Mouse (Mus musculus): ENCODE data around the gene Sergef. TPM values are rescaled to one million over a fixed set of nuclear protein-coding genes. Genes with fewer than 3 reads are reported as not detected.
A peak's percentile ranks its signal among the peaks of the same experiment; 100 is the strongest.

Sergef gene
- polyA plus RNA-seq, 1 experiment from 2014 or later = 15.5 TPM

DNA sequence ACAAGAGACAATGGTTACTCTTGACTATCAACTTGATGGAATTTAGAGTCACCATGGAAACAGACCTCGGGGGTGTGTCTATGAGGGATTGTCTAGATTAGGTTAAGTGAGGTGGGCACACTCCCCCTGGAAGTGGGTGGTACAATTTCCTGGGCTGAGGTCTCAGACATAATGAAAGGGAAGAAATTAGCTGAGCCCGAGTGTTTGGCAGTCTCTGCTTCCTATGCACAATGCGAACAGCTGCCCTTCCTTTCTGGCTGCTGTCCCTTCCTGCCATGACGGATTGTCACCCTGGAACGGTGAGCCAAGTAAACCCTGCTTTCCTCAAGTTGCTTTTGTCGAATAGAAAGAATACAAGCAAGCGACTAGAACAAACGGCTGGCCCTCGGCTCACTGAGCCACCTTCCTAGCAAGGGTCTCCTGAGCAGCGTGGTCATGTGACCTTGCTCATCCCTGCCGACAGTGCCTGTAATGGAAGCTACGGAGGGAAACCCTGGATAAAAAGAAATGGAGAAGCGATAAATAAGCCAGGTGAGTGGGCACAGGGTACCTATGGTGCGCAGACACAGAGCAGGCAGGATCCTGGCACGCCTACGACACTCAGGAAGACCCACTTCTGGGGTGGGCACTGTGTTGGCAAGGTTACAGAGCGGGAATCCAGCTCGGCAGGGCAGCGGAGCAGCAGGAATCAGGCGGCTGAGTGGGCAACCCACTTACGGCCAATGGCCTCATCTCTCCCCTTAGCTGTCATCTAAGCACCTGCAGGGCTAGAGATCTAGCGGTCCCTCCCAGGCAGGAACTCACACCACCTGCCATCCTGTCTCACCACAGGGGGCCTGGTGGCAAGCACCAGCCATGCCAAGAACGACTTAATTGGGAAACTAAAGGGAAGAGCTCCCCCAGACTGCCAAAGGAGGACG lies 130.0 kb downstream of the Sergef start:
- TF ChIP-seq CTCF (IDR thresholded peaks at IDR 0.05; ENCODE audit: low read depth) = no peak
- 53% methylated on average over 24 of the region's 24 CpGs for WGBS
- ATAC-seq (replicated peaks; ENCODE audit: low FRiP score, low read depth) = no peak
- Histone ChIP-seq H3K4me2 (ENCODE audit: low read length) (no peak overlapping the region), H3K4me3 (replicated peaks; ENCODE audit: low read depth, low read length) (no peak overlapping the region), H3K27ac (no peak overlapping the region), H3K9ac (ENCODE audit: low read depth, low read length) (no peak overlapping the region), H3K36me3 (ENCODE audit: insufficient read depth, low read length) (no peaks in the 10 kb centered on the region), H3K4me1 (replicated peaks; ENCODE audit: insufficient read depth, low read length) (no peaks in the 10 kb centered on the region), H3K27me3 (ENCODE audit: insufficient read depth, low read length) (no peaks in the 10 kb centered on the region), H3K9me3 (replicated peaks; ENCODE audit: low read length) (no peaks in the 10 kb centered on the region)
- DNase-seq (ENCODE audit: low spot score) = no peak

GRCm38 (mm10) chr7:46508590-46509318 lies 130.9 kb downstream of the Sergef start:
- no peaks in the 10 kb centered on the region for H3K9me3 ChIP-seq (replicated peaks; ENCODE audit: low read length)
- WGBS = 47% methylated on average over 12 of the region's 12 CpGs

GRCm38 (mm10) chr7:46504157-46504556 lies 135.4 kb downstream of the Sergef start:
- WGBS = 51% methylated on average over 4 of the region's 4 CpGs
- H3K4me2 ChIP-seq (ENCODE audit: low read length) = no peak overlapping the region
- H3K27me3 ChIP-seq (ENCODE audit: insufficient read depth, low read length) = no peaks in the 10 kb centered on the region
- no peak for TF ChIP-seq CTCF (IDR thresholded peaks at IDR 0.05; ENCODE audit: low read depth)
- no peaks in the 10 kb centered on the region for H3K4me1 ChIP-seq (replicated peaks; ENCODE audit: insufficient read depth, low read length)
- ATAC-seq (replicated peaks; ENCODE audit: low FRiP score, low read depth) (no peak), DNase-seq (ENCODE audit: low spot score) (no peak)
- no peak overlapping the region for H3K4me3 ChIP-seq (replicated peaks; ENCODE audit: low read depth, low read length)
- H3K9me3 ChIP-seq (replicated peaks; ENCODE audit: low read length) = no peaks in the 10 kb centered on the region
- no peak overlapping the region for H3K27ac ChIP-seq
- no peak overlapping the region for H3K9ac ChIP-seq (ENCODE audit: low read depth, low read length)
- no peaks in the 10 kb centered on the region for H3K36me3 ChIP-seq (ENCODE audit: insufficient read depth, low read length)

More at GRCm38 (mm10) chr7:46508590-46509318, 130.9 kb downstream of the Sergef start:
- no peaks in the 10 kb centered on the region for H3K4me1 ChIP-seq (replicated peaks; ENCODE audit: insufficient read depth, low read length)
- no peak overlapping the region for H3K4me3 ChIP-seq (replicated peaks; ENCODE audit: low read depth, low read length)
- ATAC-seq (replicated peaks; ENCODE audit: low FRiP score, low read depth) = no peak
- peak; percentile 28 for DNase-seq (ENCODE audit: low spot score)
- no peaks in the 10 kb centered on the region for H3K36me3 ChIP-seq (ENCODE audit: insufficient read depth, low read length)
- H3K27ac ChIP-seq = no peak overlapping the region
- no peak overlapping the region for H3K4me2 ChIP-seq (ENCODE audit: low read length)
- H3K27me3 ChIP-seq (ENCODE audit: insufficient read depth, low read length) = no peaks in the 10 kb centered on the region
- no peak for TF ChIP-seq CTCF (IDR thresholded peaks at IDR 0.05; ENCODE audit: low read depth)
- no peak overlapping the region for H3K9ac ChIP-seq (ENCODE audit: low read depth, low read length)

DNA sequence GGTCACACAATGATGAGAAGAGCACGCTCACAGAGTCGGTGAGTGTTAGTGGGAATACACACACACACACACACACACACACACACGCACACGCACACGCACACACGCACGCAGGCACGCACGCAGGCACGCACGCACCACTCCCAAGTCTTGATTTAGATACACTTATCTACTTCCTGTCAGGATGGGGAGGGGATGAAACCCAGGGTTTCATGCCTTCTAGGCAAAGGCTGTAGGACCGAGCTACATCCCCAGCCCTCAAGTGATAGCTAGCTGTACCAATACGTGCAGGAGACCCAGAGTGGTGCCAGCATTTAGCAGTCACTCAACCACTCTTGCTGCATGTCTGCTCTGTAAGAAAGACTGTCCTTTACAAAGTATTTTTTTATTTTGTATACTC lies 137.0 kb downstream of the Sergef start:
- H3K27me3 ChIP-seq (ENCODE audit: insufficient read depth, low read length) = no peaks in the 10 kb centered on the region
- 88% methylated on average over 13 of the region's 13 CpGs for WGBS
- no peak overlapping the region for H3K9ac ChIP-seq (ENCODE audit: low read depth, low read length)
- H3K4me1 ChIP-seq (replicated peaks; ENCODE audit: insufficient read depth, low read length) = no peaks in the 10 kb centered on the region
- DNase-seq (ENCODE audit: low spot score) (no peak), ATAC-seq (replicated peaks; ENCODE audit: low FRiP score, low read depth) (no peak)
- no peak overlapping the region for H3K27ac ChIP-seq
- no peak overlapping the region for H3K4me2 ChIP-seq (ENCODE audit: low read length)
- no peaks in the 10 kb centered on the region for H3K36me3 ChIP-seq (ENCODE audit: insufficient read depth, low read length)
- no peak for TF ChIP-seq CTCF (IDR thresholded peaks at IDR 0.05; ENCODE audit: low read depth)
- H3K4me3 ChIP-seq (replicated peaks; ENCODE audit: low read depth, low read length) = no peak overlapping the region
- no peaks in the 10 kb centered on the region for H3K9me3 ChIP-seq (replicated peaks; ENCODE audit: low read length)

DNA sequence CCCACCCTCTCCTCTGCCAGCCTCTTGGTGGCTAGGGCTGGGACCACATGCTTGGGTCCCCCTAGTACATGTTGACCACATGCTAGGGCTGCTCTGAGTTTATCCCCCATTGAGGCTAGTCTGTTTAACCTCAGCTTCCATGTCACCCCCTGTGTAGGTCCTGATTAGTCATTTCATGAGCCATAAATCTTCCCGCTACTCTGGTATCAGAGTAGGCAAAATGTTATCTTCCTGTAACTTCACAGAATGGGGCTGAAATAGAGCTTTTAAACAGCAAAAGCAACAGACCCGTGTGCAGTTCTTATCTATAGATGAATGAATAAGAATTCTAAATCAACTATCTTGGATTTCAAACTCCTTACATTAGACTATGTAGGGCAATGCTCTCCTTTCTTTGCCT lies 138.1 kb downstream of the Sergef start:
- no peaks in the 10 kb centered on the region for H3K36me3 ChIP-seq (ENCODE audit: insufficient read depth, low read length)
- TF ChIP-seq CTCF (IDR thresholded peaks at IDR 0.05; ENCODE audit: low read depth) = no peak
- no peaks in the 10 kb centered on the region for H3K9me3 ChIP-seq (replicated peaks; ENCODE audit: low read length)
- WGBS = 65% methylated on average over 2 of the region's 2 CpGs
- DNase-seq (ENCODE audit: low spot score) (no peak), ATAC-seq (replicated peaks; ENCODE audit: low FRiP score, low read depth) (no peak)
- no peaks in the 10 kb centered on the region for H3K27me3 ChIP-seq (ENCODE audit: insufficient read depth, low read length)
- no peak overlapping the region for H3K4me2 ChIP-seq (ENCODE audit: low read length)
- H3K9ac ChIP-seq (ENCODE audit: low read depth, low read length) = no peak overlapping the region
- no peak overlapping the region for H3K27ac ChIP-seq
- no peaks in the 10 kb centered on the region for H3K4me1 ChIP-seq (replicated peaks; ENCODE audit: insufficient read depth, low read length)
- no peak overlapping the region for H3K4me3 ChIP-seq (replicated peaks; ENCODE audit: low read depth, low read length)

GRCm38 (mm10) chr7:46499561-46499960 lies 140.0 kb downstream of the Sergef start:
- WGBS = 93% methylated on average over 4 of the region's 4 CpGs

More at GRCm38 (mm10) chr7:46499561-46499960, 140.0 kb downstream of the Sergef start:
- H3K4me1 ChIP-seq (replicated peaks; ENCODE audit: insufficient read depth, low read length) = no peaks in the 10 kb centered on the region
- no peak overlapping the region for H3K4me3 ChIP-seq (replicated peaks; ENCODE audit: low read depth, low read length)
- DNase-seq (ENCODE audit: low spot score) (no peak), ATAC-seq (replicated peaks; ENCODE audit: low FRiP score, low read depth) (no peak)
- H3K27me3 ChIP-seq (ENCODE audit: insufficient read depth, low read length) = no peaks in the 10 kb centered on the region
- TF ChIP-seq CTCF (IDR thresholded peaks at IDR 0.05; ENCODE audit: low read depth) = no peak
- no peak overlapping the region for H3K9ac ChIP-seq (ENCODE audit: low read depth, low read length)
- no peaks in the 10 kb centered on the region for H3K36me3 ChIP-seq (ENCODE audit: insufficient read depth, low read length)
- H3K27ac ChIP-seq = no peak overlapping the region
- H3K4me2 ChIP-seq (ENCODE audit: low read length) = no peak overlapping the region
- no peaks in the 10 kb centered on the region for H3K9me3 ChIP-seq (replicated peaks; ENCODE audit: low read length)
